Mouse (Mus musculus) ES-Bruce4 (cell line): Measurements from ENCODE around the gene Vcl. TPM values are rescaled to one million over a fixed set of nuclear protein-coding genes. Genes with fewer than 3 reads are reported as not detected.

Source experiments
- H3K27ac ChIP-seq: 2 replicates; pipeline ENCODE4 v1.5.1; 2012; ENCODE audit warnings: low read length, inconsistent platforms; ENCODE audit not compliant: insufficient read depth
- H3K27me3 ChIP-seq: 2 replicates; pipeline ENCODE4 v1.6.1; 2012; ENCODE audit warnings: mild to moderate bottlenecking, low read length, inconsistent platforms; ENCODE audit not compliant: control insufficient read depth, poor library complexity, insufficient read depth, severe bottlenecking
- H3K36me3 ChIP-seq: 2 replicates; pipeline ENCODE4 v1.6.1; 2012; ENCODE audit warnings: inconsistent platforms, mild to moderate bottlenecking, low read length, moderate library complexity; ENCODE audit not compliant: control insufficient read depth, poor library complexity, insufficient read depth, severe bottlenecking
- H3K4me1 ChIP-seq: one replicate; pipeline ENCODE4 v1.8.1; 2011; ENCODE audit warnings: low read length; ENCODE audit not compliant: control insufficient read depth, insufficient read depth
- H3K4me3 ChIP-seq: 2 replicates; pipeline ENCODE4 v1.5.1; 2011; ENCODE audit warnings: low read depth, mild to moderate bottlenecking, low read length
- H3K9ac ChIP-seq: 2 replicates; pipeline ENCODE4 v1.6.1; 2012; ENCODE audit warnings: low read depth, mild to moderate bottlenecking, inconsistent platforms; ENCODE audit not compliant: poor library complexity, severe bottlenecking
- H3K9me3 ChIP-seq: replicated peaks from 2 replicates; pipeline ENCODE4 v1.6.1; 2012; ENCODE audit warnings: mild to moderate bottlenecking, low read length, inconsistent platforms; ENCODE audit not compliant: control insufficient read depth, poor library complexity, insufficient read depth, severe bottlenecking
- CTCF ChIP-seq: IDR thresholded peaks from one replicate; pipeline ENCODE4 v1.8.1; 2011; ENCODE audit warnings: low read depth, low read length
- EP300 ChIP-seq: IDR thresholded peaks from 2 replicates; pipeline ENCODE4 v1.6.1; 2011; ENCODE audit warnings: low read depth, low read length; ENCODE audit not compliant: insufficient read depth
- POLR2A ChIP-seq: IDR thresholded peaks from one replicate; pipeline ENCODE4 v1.8.1; 2011; ENCODE audit warnings: low read length; ENCODE audit not compliant: insufficient read depth
- polyA plus RNA-seq: library from polyadenylated mRNA; stranded (reverse); fragments of >200 nt; gene quantifications from 2 replicates; pipeline ENCODE4 v1.2.4, GENCODE M21; 2011; ENCODE audit warnings: low read depth; ENCODE audit not compliant: missing spikeins, insufficient read depth, insufficient read length

The Vcl gene
- polyA plus RNA-seq, 1 experiment: 123 TPM

GRCm38 (mm10) chr14:21065490-21066162, 136.4 kb downstream of the Vcl start:
- Histone ChIP-seq H3K27ac (no peak overlapping the region), H3K36me3 (no peaks in the 10 kb centered on the region; the same call in 1 of the 2 replicates), H3K27me3 (no peaks in the 10 kb centered on the region), H3K9ac (no peak overlapping the region), H3K4me1 (peaks cover 3% of the 10 kb centered on the region), H3K4me3 (no peak overlapping the region), H3K9me3 (no peaks in the 10 kb centered on the region)
- TF ChIP-seq CTCF (no peak), POLR2A (no peak), EP300 (no peak)

DNA sequence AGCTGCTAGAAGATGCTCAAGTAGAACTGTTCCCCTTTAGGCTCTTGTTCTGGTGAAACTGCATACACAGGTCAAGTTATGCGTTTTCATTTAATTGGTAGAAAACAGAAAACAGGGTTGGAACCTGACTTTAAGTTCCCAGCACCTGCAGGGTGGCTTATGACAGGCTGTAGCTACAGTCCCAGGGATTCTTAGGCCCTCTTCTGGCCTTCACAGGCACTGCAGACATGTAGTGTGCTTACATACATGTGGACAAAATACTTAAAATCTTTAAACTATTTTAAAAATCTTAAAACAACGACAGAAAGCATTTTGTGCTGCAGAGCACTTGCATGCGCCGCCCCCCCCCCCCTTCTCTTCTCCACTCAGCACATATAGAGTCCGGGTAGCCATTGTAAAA, 140.4 kb downstream of the Vcl start:
- no peak overlapping the region for H3K9ac ChIP-seq
- peak; percentile 31 for TF ChIP-seq CTCF
- TF ChIP-seq EP300: no peak
- peaks cover 3% of the 10 kb centered on the region for H3K4me1 ChIP-seq
- H3K4me3 ChIP-seq: no peak overlapping the region
- no peak overlapping the region for H3K27ac ChIP-seq
- no peaks in the 10 kb centered on the region for H3K27me3 ChIP-seq
- H3K36me3 ChIP-seq: no peaks in the 10 kb centered on the region
- H3K9me3 ChIP-seq: no peaks in the 10 kb centered on the region

GRCm38 (mm10) chr14:21073981-21074380, 144.8 kb downstream of the Vcl start:
- Histone ChIP-seq H3K36me3 (no peaks in the 10 kb centered on the region), H3K9ac (no peak overlapping the region), H3K27ac (no peak overlapping the region), H3K4me1 (no peaks in the 10 kb centered on the region), H3K9me3 (no peaks in the 10 kb centered on the region), H3K27me3 (no peaks in the 10 kb centered on the region), H3K4me3 (no peak overlapping the region)
- TF ChIP-seq CTCF: no peak
- TF ChIP-seq EP300: no peak
- no peak for TF ChIP-seq POLR2A

DNA sequence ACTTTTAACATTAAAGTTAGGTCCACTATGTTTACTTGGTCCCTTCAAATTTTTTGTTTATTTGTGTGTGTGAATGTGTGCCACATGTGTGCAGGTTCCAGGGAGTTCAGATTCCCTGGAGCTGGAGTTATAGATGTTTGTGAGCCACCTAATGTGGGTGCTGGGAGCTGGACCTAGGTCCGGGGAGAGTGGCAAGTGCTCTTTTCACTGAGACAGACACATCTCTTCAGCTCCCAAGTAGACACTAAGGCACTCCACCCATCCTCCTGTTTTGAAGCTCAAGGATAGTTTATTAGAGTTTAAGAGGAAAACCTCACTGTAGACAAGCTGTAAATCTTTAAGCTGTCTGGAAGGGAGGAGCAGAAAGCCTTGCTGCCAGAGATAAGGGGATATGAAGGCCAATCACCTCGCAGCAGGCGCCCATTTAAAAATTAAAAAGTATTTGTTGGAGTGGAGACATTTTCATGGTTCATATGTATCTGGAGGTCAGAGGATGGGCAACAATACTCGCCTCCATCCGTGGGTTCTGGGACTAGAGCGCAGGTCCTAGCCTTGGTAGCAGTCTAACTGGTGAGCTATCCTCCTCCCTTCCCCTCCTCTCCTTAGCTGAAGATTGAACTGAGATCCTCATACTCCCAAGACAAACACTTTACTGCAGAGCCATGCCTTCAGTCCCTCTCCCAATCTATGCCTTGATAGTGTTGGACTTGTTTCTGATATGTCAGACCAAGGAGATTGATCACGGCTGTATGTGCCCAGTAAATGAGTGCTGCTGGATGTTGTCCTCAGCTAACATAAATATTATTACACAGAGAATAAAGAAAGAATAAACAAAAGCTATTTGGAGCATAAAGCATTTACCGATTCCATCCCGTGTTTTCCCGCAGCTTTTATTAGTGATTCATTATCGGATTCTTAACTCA, 145.5 kb downstream of the Vcl start:
- H3K4me3 ChIP-seq: no peak overlapping the region
- no peaks in the 10 kb centered on the region for H3K4me1 ChIP-seq
- no peak overlapping the region for H3K9ac ChIP-seq
- no peaks in the 10 kb centered on the region for H3K9me3 ChIP-seq
- no peak overlapping the region for H3K27ac ChIP-seq
- no peak for TF ChIP-seq EP300
- no peak for TF ChIP-seq CTCF
- TF ChIP-seq POLR2A: no peak
- no peaks in the 10 kb centered on the region for H3K27me3 ChIP-seq
- no peaks in the 10 kb centered on the region for H3K36me3 ChIP-seq

- Histone ChIP-seq H3K27ac (peak overlapping the region; percentile 30), H3K4me3 (peak overlapping the region; percentile 82), H3K4me1 (no peaks in the 10 kb centered on the region), H3K9me3 (no peaks in the 10 kb centered on the region), H3K36me3 (no peaks in the 10 kb centered on the region), H3K9ac (peak overlapping the region; percentile 62), H3K27me3 (no peaks in the 10 kb centered on the region)
- no peak for TF ChIP-seq EP300
- peak; percentile 32 for TF ChIP-seq POLR2A
Measured at GRCm38 (mm10) chr14:21075751-21076500, 146.7 kb downstream of the Vcl start.
